Mouse (Mus musculus) limb, embryonic 11.5 days (tissue): ENCODE results near the gene Clk2. TPM values are rescaled to one million over a fixed set of nuclear protein-coding genes. Genes with fewer than 3 reads are reported as not detected.

Experiments used
- ATAC-seq: fragments of 200-750 bp; cut with Nextera tagmentation; 2 replicates; pipeline ENCODE4 v1.8.0; 2017; ENCODE audit warnings: low read depth; ENCODE audit not compliant: insufficient number of reproducible peaks, low FRiP score, low TSS enrichment
- DNase-seq: peaks from one replicate; pipeline ENCODE4 v3.0.0-alpha.2; 2015; ENCODE audit warnings: low spot score
- H3K27ac ChIP-seq: fragments of 300-500 bp; sonication (generic); replicated peaks from 2 replicates; pipeline ENCODE4 v1.5.1; 2014; ENCODE audit warnings: low read depth, mild to moderate bottlenecking, low read length
- H3K27me3 ChIP-seq: fragments of 300-500 bp; sonication (generic); 2 replicates; pipeline ENCODE4 v1.6.1; 2014; ENCODE audit warnings: mild to moderate bottlenecking, low read length, mixed read lengths; ENCODE audit not compliant: control insufficient read depth, insufficient read depth
- H3K36me3 ChIP-seq: fragments of 300-500 bp; sonication (generic); 2 replicates; pipeline ENCODE4 v1.6.1; 2014; ENCODE audit warnings: mild to moderate bottlenecking, low read length, moderate library complexity, mixed read lengths; ENCODE audit not compliant: control insufficient read depth, insufficient read depth
- H3K4me1 ChIP-seq: fragments of 300-500 bp; sonication (generic); 2 replicates; pipeline ENCODE4 v1.6.1; 2014; ENCODE audit warnings: low read length, mixed read lengths; ENCODE audit not compliant: control insufficient read depth, insufficient read depth
- H3K4me2 ChIP-seq: fragments of 300-500 bp; sonication (generic); 2 replicates; pipeline ENCODE4 v1.6.1; 2014; ENCODE audit warnings: low read depth, mild to moderate bottlenecking, moderate library complexity; ENCODE audit not compliant: severe bottlenecking
- H3K4me3 ChIP-seq: fragments of 300-500 bp; sonication (generic); 2 replicates; pipeline ENCODE4 v1.5.1; 2014; ENCODE audit warnings: low read depth, low read length
- H3K9ac ChIP-seq: fragments of 300-500 bp; sonication (generic); 2 replicates; pipeline ENCODE4 v1.6.1; 2014; ENCODE audit warnings: mild to moderate bottlenecking, low read length
- H3K9me3 ChIP-seq: fragments of 300-500 bp; sonication (generic); 2 replicates; pipeline ENCODE4 v1.6.1; 2016; ENCODE audit warnings: low read length; ENCODE audit not compliant: control insufficient read depth
- WGBS: fragments of 180-500 bp; shearing (Covaris S2); extraction: QIAGEN DNeasy Blood & Tissue Kit; methylation state at CpG from one replicate; pipeline ENCODE4 v1.1.7; 2014; 5-methylcytosine and 5-hydroxymethylcytosine counted together
- polyA plus RNA-seq: library from polyadenylated mRNA; unstranded; fragments of >200 nt; fragmentation: Nextera tagmentation; extraction: Ambion mirVana; gene quantifications from 2 replicates; pipeline ENCODE4 v1.2.1, GENCODE M21; 2014

Clk2 gene
- polyA plus RNA-seq, 1 experiment from 2014 or later, result 34.8 TPM

GRCm38 (mm10) chr3:89163123-89163522, 1.5 kb upstream of the Clk2 start:
- H3K27ac ChIP-seq, result no peak overlapping the region
- peaks cover 7% of the 10 kb centered on the region; the same call in 1 of the 2 replicates for H3K27me3 ChIP-seq
- H3K4me2 ChIP-seq, result no peak overlapping the region
- peaks cover 21% of the 10 kb centered on the region for H3K4me1 ChIP-seq
- ATAC-seq, result no peak
- H3K36me3 ChIP-seq, result peaks cover under 1% of the 10 kb centered on the region; the same call in 1 of the 2 replicates
- H3K9me3 ChIP-seq, result no peaks in the 10 kb centered on the region
- H3K4me3 ChIP-seq, result no peak overlapping the region
- H3K9ac ChIP-seq, result no peak overlapping the region
- no peak for DNase-seq
- 56% methylated on average over 1 of the region's 1 CpGs for WGBS

DNA sequence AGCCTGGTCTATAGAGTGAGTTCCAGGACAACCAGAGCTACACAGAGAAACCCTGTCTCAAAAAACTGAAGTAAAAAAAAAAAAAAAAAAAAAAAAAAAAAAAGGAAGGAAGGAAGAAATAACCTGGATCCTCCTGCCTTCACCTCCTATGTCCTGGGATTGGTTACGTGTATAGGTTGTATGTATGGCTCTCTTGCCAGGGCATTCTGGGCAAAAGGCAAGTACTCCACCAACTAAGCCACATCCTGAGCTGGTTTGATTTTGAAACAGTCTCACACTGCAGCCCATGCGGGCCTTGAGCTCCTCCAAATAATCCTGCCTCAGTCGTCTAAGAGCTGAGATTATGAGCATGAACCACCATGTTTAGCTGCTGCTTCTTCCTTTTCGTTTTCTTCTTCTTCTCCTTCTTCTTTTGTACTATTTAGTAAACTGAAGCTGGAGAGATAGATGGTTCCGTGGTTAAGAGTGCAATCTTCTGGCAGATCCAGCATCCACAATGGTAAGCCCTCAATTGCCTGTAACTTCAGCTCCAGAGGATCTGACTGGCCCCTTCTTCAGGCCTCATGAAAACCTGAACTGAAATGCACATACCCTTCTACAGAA, 851 bp upstream of the Clk2 start:
- DNase-seq, result no peak
- peak overlapping the region; percentile 8 for H3K9ac ChIP-seq

DNA sequence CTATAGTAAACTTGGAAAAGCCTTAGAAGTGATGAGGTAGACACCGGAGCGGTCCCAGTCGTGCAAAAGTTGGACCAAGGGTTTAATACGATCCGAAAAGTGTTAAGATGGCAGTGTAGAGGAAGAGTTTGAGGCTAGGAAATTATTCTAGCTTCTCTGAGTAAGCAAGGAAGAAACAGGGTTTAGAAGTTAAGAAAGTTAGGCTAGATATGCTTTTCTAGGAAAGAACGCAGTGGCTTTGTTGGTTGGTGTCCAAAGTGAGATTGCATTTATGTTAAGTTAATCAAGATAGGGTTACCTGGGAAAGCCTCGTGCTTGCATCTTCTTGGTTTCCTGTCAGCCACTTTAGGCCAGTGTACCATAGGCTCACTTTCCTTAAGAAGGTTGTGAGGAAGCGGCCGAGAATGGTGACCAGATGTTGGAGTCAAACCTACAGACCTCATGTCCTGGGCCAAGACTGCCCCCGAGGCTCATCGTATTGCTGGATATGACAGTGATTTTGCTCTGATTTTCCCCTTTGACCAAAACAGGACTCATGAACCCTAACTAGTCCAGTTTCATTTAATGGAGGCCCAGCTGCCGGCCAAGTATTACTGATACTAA, 774 bp downstream of the Clk2 start:
- no peaks in the 10 kb centered on the region for H3K27me3 ChIP-seq
- H3K27ac ChIP-seq, result peak overlapping the region; percentile 89
- H3K4me1 ChIP-seq, result peaks cover 15% of the 10 kb centered on the region
- 18% methylated on average over 12 of the region's 12 CpGs for WGBS
- H3K9ac ChIP-seq, result peak overlapping the region; percentile 92
- peaks cover 17% of the 10 kb centered on the region for H3K36me3 ChIP-seq
- peak overlapping the region; percentile 76 for H3K4me2 ChIP-seq
- peak overlapping the region; percentile 61 for H3K4me3 ChIP-seq
- no peak for DNase-seq
- ATAC-seq, result no peak
- no peaks in the 10 kb centered on the region for H3K9me3 ChIP-seq

More for the DNA sequence above, 851 bp upstream of the Clk2 start:
- Histone ChIP-seq H3K4me3 (peak overlapping the region; percentile 61), H3K36me3 (peaks cover 5% of the 10 kb centered on the region), H3K27ac (no peak overlapping the region), H3K9me3 (no peaks in the 10 kb centered on the region), H3K27me3 (peaks cover 7% of the 10 kb centered on the region; the same call in 1 of the 2 replicates), H3K4me1 (peaks cover 21% of the 10 kb centered on the region), H3K4me2 (peak overlapping the region; percentile 76; the same call in 1 of the 2 replicates)
- no peak for ATAC-seq
- 82% methylated on average over 5 of the region's 5 CpGs for WGBS

- H3K4me1 ChIP-seq, result peaks cover 15% of the 10 kb centered on the region
- no peak overlapping the region for H3K4me2 ChIP-seq
- ATAC-seq (no peak), DNase-seq (no peak)
- H3K36me3 ChIP-seq, result peaks cover 22% of the 10 kb centered on the region
- no peaks in the 10 kb centered on the region for H3K27me3 ChIP-seq
- H3K27ac ChIP-seq, result no peak overlapping the region
- H3K9me3 ChIP-seq, result no peaks in the 10 kb centered on the region
- 95% methylated on average over 19 of the region's 19 CpGs for WGBS
- H3K9ac ChIP-seq, result no peak overlapping the region
- no peak overlapping the region for H3K4me3 ChIP-seq
Measured at GRCm38 (mm10) chr3:89166945-89167344, 2.4 kb downstream of the Clk2 start.

- 94% methylated on average over 11 of the region's 11 CpGs for WGBS
- H3K4me3 ChIP-seq, result no peak overlapping the region
- 0 out of 2 replicates have a peak, but pooled peaks cover 6% of the 10 kb centered on the region for H3K4me1 ChIP-seq
- no peak overlapping the region for H3K27ac ChIP-seq
- H3K4me2 ChIP-seq, result no peak overlapping the region
- peaks cover 35% of the 10 kb centered on the region for H3K36me3 ChIP-seq
- H3K9ac ChIP-seq, result no peak overlapping the region
- H3K9me3 ChIP-seq, result no peaks in the 10 kb centered on the region
- no peaks in the 10 kb centered on the region for H3K27me3 ChIP-seq
- ATAC-seq, result no peak
- DNase-seq, result no peak
Measured at GRCm38 (mm10) chr3:89174844-89175243, 10.2 kb downstream of the Clk2 start.

DNA sequence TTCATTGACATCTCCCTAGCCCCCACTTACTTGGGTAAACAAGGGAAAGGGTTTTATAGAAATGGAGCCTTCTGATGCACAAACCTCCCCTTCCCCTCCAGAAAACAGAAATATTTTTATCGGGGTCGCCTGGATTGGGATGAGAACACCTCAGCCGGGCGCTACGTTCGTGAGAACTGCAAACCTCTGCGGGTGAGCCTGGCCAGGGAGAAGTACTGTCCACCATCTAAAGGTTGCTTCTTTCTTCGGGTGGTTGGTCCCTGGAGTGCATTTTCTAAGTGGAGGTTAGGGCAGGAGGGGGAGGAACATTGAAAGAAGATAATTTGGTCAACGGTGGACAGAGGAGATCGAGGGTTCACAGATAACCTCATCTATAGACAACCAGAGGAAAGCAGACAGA, 10.9 kb downstream of the Clk2 start:
- H3K9me3 ChIP-seq, result no peaks in the 10 kb centered on the region
- ATAC-seq (no peak), DNase-seq (no peak)
- 93% methylated on average over 10 of the region's 10 CpGs for WGBS
- 0 out of 2 replicates have a peak, but pooled peaks cover 6% of the 10 kb centered on the region for H3K4me1 ChIP-seq
- H3K27me3 ChIP-seq, result no peaks in the 10 kb centered on the region
- H3K36me3 ChIP-seq, result peaks cover 30% of the 10 kb centered on the region
- H3K27ac ChIP-seq, result no peak overlapping the region
- H3K9ac ChIP-seq, result no peak overlapping the region
- no peak overlapping the region for H3K4me2 ChIP-seq
- no peak overlapping the region for H3K4me3 ChIP-seq

DNA sequence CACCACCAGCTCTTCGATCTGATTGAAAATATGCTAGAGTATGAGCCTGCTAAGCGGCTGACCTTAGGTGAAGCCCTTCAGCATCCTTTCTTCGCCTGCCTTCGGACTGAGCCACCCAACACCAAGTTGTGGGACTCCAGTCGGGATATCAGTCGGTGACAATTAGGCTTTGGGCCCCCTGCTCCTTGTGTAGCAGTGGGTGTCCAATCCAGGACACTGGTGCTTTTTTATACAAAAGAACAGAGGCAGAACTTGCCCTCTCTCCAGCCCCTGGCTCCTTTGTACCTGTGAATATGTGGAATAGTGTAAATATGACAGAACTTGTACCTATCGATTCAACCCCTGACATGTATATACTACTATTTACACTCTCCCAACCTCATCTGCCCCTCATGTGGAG, 11.8 kb downstream of the Clk2 start:
- Histone ChIP-seq H3K4me2 (no peak overlapping the region; the same call in 1 of the 2 replicates), H3K9ac (no peak overlapping the region)
- WGBS, result 89% methylated on average over 7 of the region's 7 CpGs

DNA sequence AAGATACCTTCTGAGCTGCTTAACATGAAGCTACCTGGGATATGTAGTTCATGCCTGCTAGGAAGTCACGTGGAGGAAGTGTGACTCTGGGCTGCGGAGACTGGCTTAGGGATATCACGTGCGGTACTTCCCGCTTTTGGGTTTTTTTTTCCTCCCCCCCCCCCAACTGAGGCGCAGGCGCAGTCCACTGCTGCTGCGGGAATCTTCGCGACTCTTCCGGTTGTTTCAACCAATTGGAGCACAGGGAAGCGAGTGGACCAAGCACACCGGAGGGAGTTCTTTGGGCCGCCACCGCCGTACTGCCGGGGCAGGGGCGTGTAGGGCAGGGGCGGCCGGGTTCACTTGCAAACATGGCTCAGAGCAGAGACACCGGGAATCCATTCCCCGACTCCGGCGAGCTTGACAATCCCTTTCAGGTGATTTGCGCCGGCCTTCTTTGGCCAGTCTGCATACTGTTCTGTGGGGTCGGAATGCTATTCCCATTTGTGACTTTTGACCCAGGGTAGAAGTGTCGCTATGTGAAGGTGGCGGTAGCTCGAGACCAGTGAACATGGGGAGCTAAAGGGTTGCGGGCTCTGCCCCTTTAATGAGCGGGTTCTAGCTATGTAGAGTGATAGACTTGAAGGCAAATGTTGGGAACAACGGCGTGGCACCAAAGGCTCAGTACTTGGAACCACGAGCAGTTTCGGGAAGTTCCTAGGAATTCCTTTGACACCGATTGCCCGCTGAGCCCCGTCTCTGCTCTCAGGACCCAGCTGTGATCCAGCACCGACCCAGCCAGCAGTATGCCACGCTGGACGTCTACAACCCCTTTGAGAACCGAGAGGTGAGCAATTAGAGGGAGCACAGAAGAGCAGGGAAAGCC, 12.9 kb downstream of the Clk2 start, which contains the start of gene Scamp3:
Gene Scamp3, plus strand, starts transcription at position 232 of the 865 bp plus-strand sequence.
- H3K9me3 ChIP-seq, result no peaks in the 10 kb centered on the region
- peak; percentile 93 for ATAC-seq
- H3K4me3 ChIP-seq, result peak within 1 kb of the TSS; percentile 59
- H3K4me1 ChIP-seq, result 0 out of 2 replicates have a peak, but pooled peaks cover 6% of the 10 kb centered on the region
- peak; percentile 93 for DNase-seq
- H3K27ac ChIP-seq, result peak within 1 kb of the TSS; percentile 53
- WGBS, result under 1% methylated on average over 43 of the region's 43 CpGs
- H3K27me3 ChIP-seq, result no peaks in the 10 kb centered on the region
- H3K36me3 ChIP-seq, result peaks cover 37% of the 10 kb centered on the region
- peak within 1 kb of the TSS; percentile 82 for H3K4me2 ChIP-seq
- H3K9ac ChIP-seq, result peak within 1 kb of the TSS; percentile 86

More for the DNA sequence above, 11.8 kb downstream of the Clk2 start:
- Histone ChIP-seq H3K27ac (no peak overlapping the region), H3K4me1 (0 out of 2 replicates have a peak, but pooled peaks cover 6% of the 10 kb centered on the region), H3K27me3 (no peaks in the 10 kb centered on the region), H3K9me3 (no peaks in the 10 kb centered on the region), H3K4me3 (no peak overlapping the region), H3K36me3 (peaks cover 31% of the 10 kb centered on the region)
- ATAC-seq (no peak; the same call in 1 of the 2 replicates), DNase-seq (no peak)
